Mouse (Mus musculus): ENCODE results near the gene Gnptab.
A peak's percentile ranks its signal among the peaks of the same experiment; 100 is the strongest.
"Not testable (repeated sequence)": the region's sequence is repeated elsewhere in the genome, so short reads cannot be mapped to it uniquely, and the experiment has no call there.

Gnptab gene

GRCm38 (mm10) chr10:88420141-88420541 lies 41.2 kb downstream of the Gnptab start:
- DNase-seq: no peak

GRCm38 (mm10) chr10:88420655-88421435 lies 41.9 kb downstream of the Gnptab start:
- no peak for DNase-seq

DNA sequence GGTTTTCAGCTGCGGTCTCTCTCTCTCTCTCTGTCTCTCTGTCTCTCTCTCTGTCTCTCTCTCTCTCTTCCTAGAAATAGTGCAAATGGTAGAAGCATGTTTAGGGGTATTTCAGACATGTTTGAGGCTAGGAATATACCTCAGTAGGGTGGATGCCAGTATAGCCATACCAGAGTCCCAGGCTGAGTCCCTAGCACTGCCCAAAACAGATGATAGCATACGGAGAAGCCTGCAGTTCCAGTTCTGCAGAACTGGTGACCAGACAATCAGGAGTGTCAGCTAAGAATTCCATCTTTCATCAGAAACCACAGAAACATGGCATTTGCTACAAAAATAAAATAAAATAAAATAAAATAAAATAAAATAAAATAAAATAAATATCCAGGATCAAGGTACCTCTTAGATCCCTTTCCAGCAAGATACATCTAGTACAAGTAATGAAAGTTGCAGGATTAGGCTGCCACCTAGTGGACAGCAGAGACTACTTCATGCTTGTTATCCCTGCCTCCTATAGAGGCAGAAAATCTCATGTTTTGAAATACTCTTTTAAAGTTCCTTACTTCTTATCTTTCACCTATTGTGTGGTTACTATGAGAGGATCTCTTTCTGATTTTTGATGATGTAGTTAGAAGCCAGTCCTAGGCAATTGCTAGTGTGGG lies 47.4 kb downstream of the Gnptab start:
- DNase-seq: peak; percentile 69

DNA sequence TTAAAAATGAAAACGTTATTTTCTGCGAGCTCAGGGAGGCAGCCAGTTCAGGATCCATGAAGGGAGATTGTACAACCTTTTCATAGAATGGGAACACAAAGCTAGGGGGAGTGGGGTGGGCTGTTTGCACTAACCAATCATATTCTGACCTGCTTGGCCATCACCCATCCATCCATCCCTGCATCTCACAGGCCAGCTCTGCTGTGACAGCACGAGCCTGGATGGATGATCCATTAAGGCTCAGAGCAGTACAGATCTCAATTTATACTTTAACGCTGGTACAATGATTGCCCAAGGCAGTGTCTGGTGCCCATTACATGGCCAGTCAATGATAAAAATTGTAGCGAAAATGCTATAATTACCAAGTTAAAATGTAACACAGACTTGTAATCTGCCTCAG lies 48.0 kb downstream of the Gnptab start:
- DNase-seq: no peak

- no peak for DNase-seq
These were observed 49.1 kb downstream of the Gnptab start for GRCm38 (mm10) chr10:88427998-88428397.

- no peak for DNase-seq
These were observed 62.3 kb downstream of the Gnptab start for GRCm38 (mm10) chr10:88441224-88441623.

GRCm38 (mm10) chr10:88451221-88451620 lies 72.3 kb downstream of the Gnptab start:
- DNase-seq: no peak

- DNase-seq: no peak
These were observed 73.1 kb downstream of the Gnptab start for GRCm38 (mm10) chr10:88451990-88452389.

GRCm38 (mm10) chr10:88457816-88458215 lies 78.9 kb downstream of the Gnptab start:
- no peak for DNase-seq

GRCm38 (mm10) chr10:88459502-88459992 lies 80.6 kb downstream of the Gnptab start, which contains the start of gene Sycp3:
Sycp3 (plus strand) TSS chr10:88459569.
- DNase-seq: peak; percentile 38

DNA sequence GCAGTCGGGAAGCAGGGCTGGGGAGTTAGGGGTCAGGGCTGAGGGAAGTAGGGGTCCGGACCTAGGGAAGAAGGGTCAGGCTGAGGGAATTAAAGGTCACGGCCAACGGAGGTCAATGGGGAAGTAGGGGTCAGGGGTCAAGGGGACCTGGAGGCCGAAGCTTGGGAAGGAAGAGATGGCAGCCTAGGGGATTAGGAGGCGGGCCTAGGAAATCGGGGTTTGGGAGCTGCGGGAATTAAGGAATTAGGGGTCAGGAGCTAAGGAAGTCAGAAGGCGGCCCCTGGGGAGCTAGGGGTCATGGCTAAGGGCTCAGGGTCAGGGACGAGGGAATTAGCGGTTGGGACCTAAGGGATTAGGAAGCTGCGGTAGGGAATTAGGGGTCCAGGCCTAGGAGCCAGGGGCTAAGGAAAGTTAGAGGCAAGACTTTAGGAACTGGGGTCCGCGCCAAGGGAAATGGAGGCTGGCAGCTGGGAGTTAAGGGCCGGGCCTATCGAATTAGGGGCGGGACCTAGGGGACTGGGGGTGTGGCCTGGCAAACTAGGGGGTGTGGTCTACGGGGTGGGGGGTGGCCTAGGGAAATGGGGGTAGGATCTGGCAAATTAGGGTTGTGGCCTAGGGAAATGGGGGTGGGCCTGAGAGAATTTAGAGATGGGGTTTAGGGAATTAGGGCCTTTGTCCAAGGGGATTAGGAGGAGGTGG lies 81.3 kb downstream of the Gnptab start:
- no peak for DNase-seq

DNA sequence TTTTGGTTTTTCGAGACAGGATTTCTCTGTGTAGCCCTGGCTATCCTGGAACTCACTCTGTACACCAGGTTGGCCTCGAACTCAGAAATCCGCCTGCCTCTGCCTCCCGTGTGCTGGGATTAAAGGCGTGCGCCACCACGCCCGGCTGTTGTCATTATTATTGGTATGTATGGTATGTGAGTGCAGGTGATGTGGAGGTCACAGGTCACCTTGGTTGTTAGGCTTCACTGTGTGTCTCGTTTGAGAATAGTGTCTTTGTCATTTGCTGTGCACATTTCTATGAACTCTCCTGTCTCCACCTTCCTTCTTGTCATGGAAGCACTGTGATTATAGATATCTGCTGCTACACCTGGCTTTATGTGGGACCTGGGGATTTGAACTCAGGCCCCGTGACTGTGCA lies 103.9 kb downstream of the Gnptab start:
- not testable (repeated sequence) for DNase-seq

GRCm38 (mm10) chr10:88488629-88489028 lies 109.7 kb downstream of the Gnptab start:
- no peak for DNase-seq

DNA sequence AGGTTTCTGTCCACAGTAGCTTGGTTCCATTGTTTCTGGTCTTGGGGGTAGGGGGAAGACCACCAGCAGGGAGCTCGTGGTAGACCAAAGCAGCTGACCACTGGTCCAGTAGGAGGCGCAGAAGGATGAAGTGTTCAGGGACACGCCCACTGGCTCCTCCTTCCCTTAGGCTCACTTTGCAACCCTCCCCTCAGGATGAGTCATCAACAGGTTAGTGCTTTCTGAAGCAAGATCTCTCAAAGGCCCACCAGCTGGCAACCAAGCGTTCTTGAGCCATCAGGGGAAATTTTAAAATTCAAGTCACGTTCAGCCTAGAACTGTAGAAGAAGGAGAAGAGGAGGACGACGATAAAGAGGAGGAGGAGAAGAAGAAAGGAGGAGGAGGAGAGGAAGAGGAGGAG lies 112.7 kb downstream of the Gnptab start:
- DNase-seq: peak; percentile 57

GRCm38 (mm10) chr10:88492658-88493057 lies 113.7 kb downstream of the Gnptab start:
- no peak for DNase-seq

- DNase-seq: peak; percentile 61
These were observed 116.1 kb downstream of the Gnptab start for GRCm38 (mm10) chr10:88494959-88495587.

All from kidney, adult 9 months (tissue).